Mouse (Mus musculus) kidney, adult 2 months (tissue): ENCODE results near the gene Syndig1. TPM values are rescaled to one million over a fixed set of nuclear protein-coding genes. Genes with fewer than 3 reads are reported as not detected.

Experiments used
- DNase-seq: peaks from one replicate; pipeline ENCODE4 v3.0.0; 2021
- H3K27ac ChIP-seq: fragments of 200-500 bp; 2 replicates; pipeline ENCODE4 v1.5.1; 2012; ENCODE audit warnings: low read depth, low read length, control low read depth, inconsistent platforms; ENCODE audit not compliant: insufficient read depth
- H3K27me3 ChIP-seq: fragments of 200-500 bp; replicated peaks from 2 replicates; pipeline ENCODE4 v1.6.1; 2012; ENCODE audit warnings: mild to moderate bottlenecking, moderate library complexity, low read length, inconsistent platforms; ENCODE audit not compliant: control insufficient read depth, insufficient read depth
- H3K36me3 ChIP-seq: fragments of 200-500 bp; 2 replicates; pipeline ENCODE4 v1.6.1; 2012; ENCODE audit warnings: mild to moderate bottlenecking, moderate library complexity, low read length, inconsistent platforms; ENCODE audit not compliant: control insufficient read depth, insufficient read depth
- H3K4me1 ChIP-seq: fragments of 200-500 bp; 2 replicates; pipeline ENCODE4 v1.6.1; 2011; ENCODE audit warnings: low read length; ENCODE audit not compliant: control insufficient read depth, insufficient read depth
- H3K4me3 ChIP-seq: fragments of 200-500 bp; 2 replicates; pipeline ENCODE4 v1.5.1; 2011; ENCODE audit warnings: mild to moderate bottlenecking, low read depth, low read length, control low read depth; ENCODE audit not compliant: insufficient read depth
- CTCF ChIP-seq: fragments of 200-500 bp; conservative IDR thresholded peaks from 2 replicates; pipeline ENCODE4 v1.5.1; 2011; ENCODE audit warnings: low read depth, mild to moderate bottlenecking, control low read depth, low read length, moderate library complexity, mixed read lengths; ENCODE audit not compliant: insufficient read depth, insufficient read length
- POLR2A ChIP-seq: fragments of 200-500 bp; IDR thresholded peaks from one replicate; pipeline ENCODE4 v1.6.1; 2011; ENCODE audit warnings: low read depth, low read length, control low read depth
- WGBS: fragments of 180-500 bp; shearing (Covaris S2); methylation state at CpG from one replicate; pipeline ENCODE4 v1.1.7; 2018; 5-methylcytosine and 5-hydroxymethylcytosine counted together
- polyA plus RNA-seq: library from polyadenylated mRNA; depleted of rRNA; stranded (reverse); fragments of >200 nt; gene quantifications from 2 replicates; pipeline ENCODE4 v1.2.3, GENCODE M21; 2012; rRNA removed

Syndig1 gene
- 0.20 and 0.46 TPM in 2 replicates for polyA plus RNA-seq

GRCm38 (mm10) chr2:149828911-149829310 lies at the start of gene Syndig1:
Gene Syndig1, plus strand, starts transcription at chr2:149829211.
- TF ChIP-seq POLR2A (no peak), CTCF (no peak)
- Histone ChIP-seq H3K36me3 (no peaks in the 10 kb centered on the region), H3K27ac (no peak within 1 kb of the TSS), H3K4me1 (no peaks in the 10 kb centered on the region), H3K4me3 (no peak within 1 kb of the TSS), H3K27me3 (peaks cover 2% of the 10 kb centered on the region; the same call in 1 of the 2 replicates)
- 74% methylated on average over 2 of the region's 2 CpGs for WGBS
- DNase-seq: no peak

GRCm38 (mm10) chr2:149798613-149799012 lies 30.4 kb upstream of the Syndig1 start:
- no peaks in the 10 kb centered on the region for H3K36me3 ChIP-seq
- no peaks in the 10 kb centered on the region for H3K27me3 ChIP-seq
- no peak overlapping the region for H3K4me3 ChIP-seq
- no peak overlapping the region for H3K27ac ChIP-seq
- 22% methylated on average over 3 of the region's 3 CpGs for WGBS
- H3K4me1 ChIP-seq: no peaks in the 10 kb centered on the region
- TF ChIP-seq CTCF (no peak), POLR2A (no peak)
- DNase-seq: no peak

GRCm38 (mm10) chr2:149804599-149805140 lies 24.3 kb upstream of the Syndig1 start:
- WGBS: 70% methylated on average over 3 of the region's 3 CpGs
- Histone ChIP-seq H3K36me3 (no peaks in the 10 kb centered on the region), H3K4me3 (no peak overlapping the region), H3K4me1 (no peaks in the 10 kb centered on the region), H3K27me3 (no peaks in the 10 kb centered on the region), H3K27ac (no peak overlapping the region)
- no peak for DNase-seq
- no peak for TF ChIP-seq POLR2A

- H3K4me1 ChIP-seq: no peaks in the 10 kb centered on the region
- no peak overlapping the region for H3K27ac ChIP-seq
- H3K27me3 ChIP-seq: no peaks in the 10 kb centered on the region
- H3K4me3 ChIP-seq: no peak overlapping the region
- TF ChIP-seq CTCF (no peak), POLR2A (no peak)
- DNase-seq: no peak
- H3K36me3 ChIP-seq: no peaks in the 10 kb centered on the region
- WGBS: 89% methylated on average over 2 of the region's 2 CpGs
Measured at GRCm38 (mm10) chr2:149805256-149805655, 23.8 kb upstream of the Syndig1 start.

- Histone ChIP-seq H3K4me1 (no peaks in the 10 kb centered on the region), H3K27me3 (no peaks in the 10 kb centered on the region), H3K27ac (no peak overlapping the region), H3K4me3 (no peak overlapping the region), H3K36me3 (no peaks in the 10 kb centered on the region)
- no peak for DNase-seq
- 76% methylated on average over 2 of the region's 2 CpGs for WGBS
- TF ChIP-seq POLR2A (no peak), CTCF (no peak)
Measured at GRCm38 (mm10) chr2:149812899-149813298, 16.1 kb upstream of the Syndig1 start.

- no peak for TF ChIP-seq POLR2A
- no peak for TF ChIP-seq CTCF
- DNase-seq: no peak
- Histone ChIP-seq H3K36me3 (no peaks in the 10 kb centered on the region), H3K27ac (no peak overlapping the region), H3K4me1 (no peaks in the 10 kb centered on the region), H3K27me3 (no peaks in the 10 kb centered on the region), H3K4me3 (no peak overlapping the region)
- WGBS: 69% methylated on average over 3 of the region's 3 CpGs
Measured at GRCm38 (mm10) chr2:149818395-149818794, 10.6 kb upstream of the Syndig1 start.

GRCm38 (mm10) chr2:149819751-149820150 lies 9.3 kb upstream of the Syndig1 start:
- DNase-seq: no peak
- TF ChIP-seq POLR2A: no peak
- no peak for TF ChIP-seq CTCF
- 87% methylated on average over 3 of the region's 3 CpGs for WGBS

More at GRCm38 (mm10) chr2:149819751-149820150, 9.3 kb upstream of the Syndig1 start:
- no peaks in the 10 kb centered on the region for H3K4me1 ChIP-seq
- H3K27me3 ChIP-seq: no peaks in the 10 kb centered on the region
- no peak overlapping the region for H3K4me3 ChIP-seq
- H3K27ac ChIP-seq: no peak overlapping the region
- no peaks in the 10 kb centered on the region for H3K36me3 ChIP-seq
